Mouse (Mus musculus): ENCODE measurements around the gene Ppp4r2.
A peak's percentile ranks its signal among the peaks of the same experiment; 100 is the strongest.

The Ppp4r2 gene

DNA sequence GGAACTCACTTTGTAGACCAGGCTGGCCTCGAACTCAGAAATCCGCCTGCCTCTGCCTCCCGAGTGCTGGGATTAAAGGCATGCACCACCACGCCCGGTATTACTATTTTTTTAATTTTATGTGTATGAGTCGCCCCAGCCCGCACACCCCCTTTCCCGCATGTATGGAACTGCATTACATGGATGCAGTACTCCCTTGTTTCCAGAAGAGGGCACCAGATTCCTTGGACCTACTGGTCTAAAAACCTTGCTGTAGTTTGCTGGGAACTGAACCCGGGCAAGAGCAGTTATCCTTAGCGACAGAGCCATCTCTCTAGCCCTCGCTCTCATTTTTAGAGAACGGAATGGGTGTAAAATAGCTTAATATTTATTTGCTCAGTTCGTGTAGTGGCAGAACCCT, 49.8 kb downstream of the Ppp4r2 start:
- DNase-seq (ENCODE audit: low spot score in 2 of 2) = peak in 1 of 2 experiments; percentile 24

GRCm38 (mm10) chr6:100884594-100885225, 51.3 kb downstream of the Ppp4r2 start:
- no peak for DNase-seq (ENCODE audit: low spot score in 2 of 2)

- DNase-seq (ENCODE audit: low spot score in 2 of 2) = no peak
Measured at GRCm38 (mm10) chr6:100885376-100885775, 52.0 kb downstream of the Ppp4r2 start.

- DNase-seq (ENCODE audit: low spot score in 2 of 2) = no peak
Measured at GRCm38 (mm10) chr6:100887012-100887411, 53.6 kb downstream of the Ppp4r2 start.

GRCm38 (mm10) chr6:100889340-100889739, 55.9 kb downstream of the Ppp4r2 start:
- no peak for DNase-seq (ENCODE audit: low spot score in 2 of 2)

DNA sequence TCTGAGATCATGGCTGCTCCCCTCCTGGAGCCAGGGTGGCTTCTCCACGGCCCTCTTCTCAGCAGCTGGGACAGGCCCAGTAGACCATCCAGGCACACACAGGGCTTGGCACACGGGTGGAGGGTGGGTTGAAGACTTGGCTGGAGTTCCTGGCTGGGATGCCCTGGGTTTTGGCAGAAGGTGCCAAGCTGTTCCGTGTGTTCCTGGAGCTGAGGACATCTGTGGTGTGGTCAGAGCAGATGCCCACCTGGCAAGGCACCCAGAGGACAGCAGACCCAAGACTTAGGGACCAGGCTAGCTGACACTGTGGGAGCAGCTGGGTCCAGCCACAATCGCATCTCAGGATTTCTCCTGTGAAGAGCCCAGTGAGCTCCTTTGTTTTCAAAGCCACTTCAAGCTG, 59.1 kb downstream of the Ppp4r2 start:
- DNase-seq (ENCODE audit: low spot score in 2 of 2) = no peak

DNA sequence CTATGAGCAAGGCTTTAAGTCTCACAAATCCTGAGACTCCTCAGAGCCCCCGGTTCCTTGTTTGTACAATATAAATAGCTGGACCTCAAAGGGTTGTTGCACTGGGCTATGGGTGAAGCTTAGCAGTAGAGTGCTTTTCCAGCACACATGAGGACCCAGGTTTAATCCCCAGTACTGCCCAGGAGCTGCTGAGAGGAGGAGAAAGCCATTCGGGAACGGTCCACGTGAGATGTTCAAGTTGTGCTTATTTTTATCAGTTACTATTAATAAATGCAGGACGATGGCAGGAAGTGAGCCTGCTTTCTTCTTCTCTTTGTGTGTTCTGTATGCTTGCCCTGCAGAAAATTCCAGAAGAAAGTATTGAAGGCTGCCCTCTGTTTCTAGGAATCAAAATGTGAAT, 59.7 kb downstream of the Ppp4r2 start:
- no peak for DNase-seq (ENCODE audit: low spot score in 2 of 2)

- no peak for DNase-seq (ENCODE audit: low spot score in 2 of 2)
Measured at GRCm38 (mm10) chr6:100895183-100895582, 61.8 kb downstream of the Ppp4r2 start.

- no peak for DNase-seq (ENCODE audit: low spot score in 2 of 2)
Measured at GRCm38 (mm10) chr6:100896883-100897282, 63.5 kb downstream of the Ppp4r2 start.

GRCm38 (mm10) chr6:100904463-100904862, 71.0 kb downstream of the Ppp4r2 start:
- DNase-seq (ENCODE audit: low spot score in 2 of 2) = no peak

- DNase-seq (ENCODE audit: low spot score in 2 of 2) = no peak
Measured at GRCm38 (mm10) chr6:100910136-100910675, 76.8 kb downstream of the Ppp4r2 start.
